Mouse (Mus musculus) heart, embryonic 12.5 days (tissue): ENCODE measurements around the gene Pdgfra. TPM values are rescaled to one million over a fixed set of nuclear protein-coding genes. Genes with fewer than 3 reads are reported as not detected.

Experiments
- ATAC-seq: fragments of 200-750 bp; cut with Nextera tagmentation; 2 replicates; pipeline ENCODE4 v1.8.0; 2017; ENCODE audit warnings: moderate TSS enrichment, moderate library complexity; ENCODE audit not compliant: insufficient number of reproducible peaks, low FRiP score
- H3K27ac ChIP-seq: fragments of 300-500 bp; sonication (generic); 2 replicates; pipeline ENCODE4 v1.5.1; 2016; ENCODE audit warnings: mild to moderate bottlenecking, moderate library complexity; ENCODE audit not compliant: poor library complexity, severe bottlenecking
- H3K27me3 ChIP-seq: fragments of 300-500 bp; sonication (generic); replicated peaks from 2 replicates; pipeline ENCODE4 v1.6.1; 2016; ENCODE audit warnings: mild to moderate bottlenecking, moderate library complexity
- H3K36me3 ChIP-seq: fragments of 300-500 bp; sonication (generic); 2 replicates; pipeline ENCODE4 v1.6.1; 2016; ENCODE audit warnings: mild to moderate bottlenecking, moderate library complexity
- H3K4me1 ChIP-seq: fragments of 300-500 bp; sonication (generic); replicated peaks from 2 replicates; pipeline ENCODE4 v1.6.1; 2016; ENCODE audit warnings: mild to moderate bottlenecking
- H3K4me2 ChIP-seq: fragments of 300-500 bp; sonication (generic); 2 replicates; pipeline ENCODE4 v1.6.1; 2016; ENCODE audit warnings: mild to moderate bottlenecking, moderate library complexity
- H3K4me3 ChIP-seq: fragments of 300-500 bp; sonication (generic); 2 replicates; pipeline ENCODE4 v1.5.1; 2016; ENCODE audit warnings: mild to moderate bottlenecking
- H3K9ac ChIP-seq: fragments of 300-500 bp; sonication (generic); 2 replicates; pipeline ENCODE4 v1.6.1; 2016; ENCODE audit warnings: mild to moderate bottlenecking, moderate library complexity
- H3K9me3 ChIP-seq: fragments of 300-500 bp; sonication (generic); replicated peaks from 2 replicates; pipeline ENCODE4 v1.6.1; 2016; ENCODE audit warnings: mild to moderate bottlenecking, moderate library complexity
- WGBS: fragments of 180-500 bp; shearing (Covaris S2); methylation state at CpG from one replicate; pipeline ENCODE4 v1.1.7; 2016; 5-methylcytosine and 5-hydroxymethylcytosine counted together
- polyA plus RNA-seq: library from polyadenylated mRNA; unstranded; fragments of >200 nt; fragmentation: Nextera tagmentation; extraction: Ambion mirVana; gene quantifications from 2 replicates; pipeline ENCODE4 v1.2.1, GENCODE M21; 2016

Gene Pdgfra
- polyA plus RNA-seq, 1 experiment from 2014 or later, result 41.3 TPM

GRCm38 (mm10) chr5:75214520-75214919 lies 62.4 kb downstream of the Pdgfra start:
- H3K4me2 ChIP-seq, result no peak overlapping the region
- H3K27ac ChIP-seq, result no peak overlapping the region
- WGBS, result 49% methylated on average over 6 of the region's 6 CpGs
- H3K9ac ChIP-seq, result no peak overlapping the region
- H3K27me3 ChIP-seq, result 0 out of 2 replicates have a peak, but pooled peaks cover 4% of the 10 kb centered on the region
- peaks cover 5% of the 10 kb centered on the region; the same call in 1 of the 2 replicates for H3K9me3 ChIP-seq
- no peak overlapping the region for H3K4me3 ChIP-seq
- ATAC-seq, result no peak
- no peaks in the 10 kb centered on the region for H3K36me3 ChIP-seq
- no peaks in the 10 kb centered on the region for H3K4me1 ChIP-seq

GRCm38 (mm10) chr5:75214929-75215328 lies 62.8 kb downstream of the Pdgfra start:
- Histone ChIP-seq H3K4me2 (no peak overlapping the region), H3K27ac (no peak overlapping the region), H3K9me3 (peaks cover 5% of the 10 kb centered on the region; the same call in 1 of the 2 replicates), H3K36me3 (no peaks in the 10 kb centered on the region), H3K4me3 (no peak overlapping the region), H3K27me3 (0 out of 2 replicates have a peak, but pooled peaks cover 4% of the 10 kb centered on the region), H3K9ac (no peak overlapping the region), H3K4me1 (no peaks in the 10 kb centered on the region)
- no peak for ATAC-seq
- 72% methylated on average over 7 of the region's 7 CpGs for whole genome bisulfite sequencing

GRCm38 (mm10) chr5:75215678-75216256 lies 63.7 kb downstream of the Pdgfra start:
- H3K4me2 ChIP-seq, result no peak overlapping the region

GRCm38 (mm10) chr5:75221610-75222009 lies 69.5 kb downstream of the Pdgfra start:
- Histone ChIP-seq H3K9ac (no peak overlapping the region), H3K27me3 (peaks cover 3% of the 10 kb centered on the region; the same call in 1 of the 2 replicates), H3K36me3 (no peaks in the 10 kb centered on the region), H3K4me1 (0 out of 2 replicates have a peak, but pooled peaks cover 5% of the 10 kb centered on the region), H3K27ac (no peak overlapping the region), H3K9me3 (peaks cover 5% of the 10 kb centered on the region; the same call in 1 of the 2 replicates), H3K4me3 (no peak overlapping the region), H3K4me2 (no peak overlapping the region)
- no peak for ATAC-seq
- WGBS, result 73% methylated on average over 10 of the region's 10 CpGs

More at GRCm38 (mm10) chr5:75215678-75216256, 63.7 kb downstream of the Pdgfra start:
- Histone ChIP-seq H3K4me1 (no peaks in the 10 kb centered on the region), H3K9ac (no peak overlapping the region), H3K27ac (no peak overlapping the region), H3K4me3 (no peak overlapping the region), H3K27me3 (0 out of 2 replicates have a peak, but pooled peaks cover 4% of the 10 kb centered on the region), H3K36me3 (no peaks in the 10 kb centered on the region), H3K9me3 (peaks cover 5% of the 10 kb centered on the region; the same call in 1 of the 2 replicates)
- 67% methylated on average over 7 of the region's 7 CpGs for WGBS
- ATAC-seq, result no peak

- no peaks in the 10 kb centered on the region for H3K36me3 ChIP-seq
- WGBS, result 75% methylated on average over 10 of the region's 10 CpGs
- ATAC-seq, result no peak
- no peak overlapping the region for H3K9ac ChIP-seq
- no peak overlapping the region for H3K4me3 ChIP-seq
- no peak overlapping the region for H3K4me2 ChIP-seq
- H3K27ac ChIP-seq, result no peak overlapping the region
- H3K9me3 ChIP-seq, result peaks cover 5% of the 10 kb centered on the region; the same call in 1 of the 2 replicates
- peaks cover 3% of the 10 kb centered on the region; the same call in 1 of the 2 replicates for H3K27me3 ChIP-seq
- H3K4me1 ChIP-seq, result 0 out of 2 replicates have a peak, but pooled peaks cover 5% of the 10 kb centered on the region
These were observed 70.6 kb downstream of the Pdgfra start for GRCm38 (mm10) chr5:75222491-75223265.

- Histone ChIP-seq H3K4me3 (no peak overlapping the region), H3K36me3 (no peaks in the 10 kb centered on the region), H3K9ac (no peak overlapping the region), H3K9me3 (peaks cover 4% of the 10 kb centered on the region; the same call in 1 of the 2 replicates), H3K4me2 (no peak overlapping the region), H3K27me3 (no peaks in the 10 kb centered on the region), H3K4me1 (no peaks in the 10 kb centered on the region), H3K27ac (no peak overlapping the region)
- no peak for ATAC-seq
- 31% methylated on average over 2 of the region's 2 CpGs for WGBS
These were observed 86.3 kb downstream of the Pdgfra start for GRCm38 (mm10) chr5:75238363-75238762.

GRCm38 (mm10) chr5:75238928-75239777 lies 87.1 kb downstream of the Pdgfra start:
- H3K36me3 ChIP-seq, result no peaks in the 10 kb centered on the region
- WGBS, result 85% methylated on average over 15 of the region's 15 CpGs
- no peak for ATAC-seq

GRCm38 (mm10) chr5:75247070-75247740 lies 95.1 kb downstream of the Pdgfra start:
- H3K36me3 ChIP-seq, result no peaks in the 10 kb centered on the region
- H3K4me1 ChIP-seq, result no peaks in the 10 kb centered on the region
- H3K9ac ChIP-seq, result no peak overlapping the region
- WGBS, result 45% methylated on average over 25 of the region's 25 CpGs
- no peak for ATAC-seq
- H3K27me3 ChIP-seq, result 0 out of 2 replicates have a peak, but pooled peaks cover 8% of the 10 kb centered on the region
- H3K27ac ChIP-seq, result no peak overlapping the region
- H3K4me2 ChIP-seq, result peak overlapping the region; percentile 46
- no peak overlapping the region for H3K4me3 ChIP-seq
- no peaks in the 10 kb centered on the region for H3K9me3 ChIP-seq

More at GRCm38 (mm10) chr5:75238928-75239777, 87.1 kb downstream of the Pdgfra start:
- Histone ChIP-seq H3K4me3 (no peak overlapping the region), H3K27me3 (no peaks in the 10 kb centered on the region), H3K4me1 (no peaks in the 10 kb centered on the region), H3K9me3 (peaks cover 4% of the 10 kb centered on the region; the same call in 1 of the 2 replicates), H3K9ac (no peak overlapping the region), H3K27ac (no peak overlapping the region), H3K4me2 (no peak overlapping the region)
